Mouse (Mus musculus): Measurements from ENCODE around the gene Gm8890. TPM values are rescaled to one million over a fixed set of nuclear protein-coding genes. Genes with fewer than 3 reads are reported as not detected.

The Gm8890 gene
- not detected for polyA plus RNA-seq (2014; fragmentation: Illumina TruSeq; extraction: RNeasy Lipid Tissue Mini Kit (QIAGEN cat#74804); ENCODE audit: low read depth, low replicate concordance)

GRCm38 (mm10) chr5:11255733-11256132 is at the start of gene Gm8890:
Gene Gm8890, plus strand, starts transcription at chr5:11256033.

Other genes with a start within 250 kb of the Gm8890 start
- gene Gm8879, start 128.4 kb upstream of the Gm8890 start, polyA plus RNA-seq (2014; fragmentation: Illumina TruSeq; extraction: RNeasy Lipid Tissue Mini Kit (QIAGEN cat#74804); ENCODE audit: low read depth, low replicate concordance) = 0.43 TPM
- gene Gm5861, start 73.0 kb upstream of the Gm8890 start, polyA plus RNA-seq (2014; fragmentation: Illumina TruSeq; extraction: RNeasy Lipid Tissue Mini Kit (QIAGEN cat#74804); ENCODE audit: low read depth, low replicate concordance) = not detected
- 0.45 TPM for gene Speer1, start 85.5 kb downstream of the Gm8890 start, polyA plus RNA-seq (2014; fragmentation: Illumina TruSeq; extraction: RNeasy Lipid Tissue Mini Kit (QIAGEN cat#74804); ENCODE audit: low read depth, low replicate concordance)
- gene Gm8897, start 160.4 kb downstream of the Gm8890 start, polyA plus RNA-seq (2014; fragmentation: Illumina TruSeq; extraction: RNeasy Lipid Tissue Mini Kit (QIAGEN cat#74804); ENCODE audit: low read depth, low replicate concordance) = 0.89 TPM
- not detected for gene Gm8906, start 246.7 kb downstream of the Gm8890 start, polyA plus RNA-seq (2014; fragmentation: Illumina TruSeq; extraction: RNeasy Lipid Tissue Mini Kit (QIAGEN cat#74804); ENCODE audit: low read depth, low replicate concordance)